Mouse (Mus musculus) Patski (cell line): ENCODE results near the gene Hoxa2. TPM values are rescaled to one million over a fixed set of nuclear protein-coding genes. Genes with fewer than 3 reads are reported as not detected.

Experiments used
- ATAC-seq: fragments of 100-300 bp; one replicate; pipeline ENCODE4 v1.8.0; 2021
- CTCF ChIA-PET: fragments of 350-600 bp; sonication (Branson Sonifier 250); formaldehyde crosslinking; loops from one replicate; lab custom pipeline; 2022; ENCODE audit warnings: inconsistent platforms; lab: Charles Lee
- POLR2A ChIA-PET: fragments of 350-600 bp; sonication (Branson Sonifier 250); formaldehyde crosslinking; loops from one replicate; lab custom pipeline; 2022; ENCODE audit warnings: antibody characterized with exemption, inconsistent platforms; lab: Charles Lee
- DNase-seq: peaks from one replicate; pipeline ENCODE4 v3.0.0-alpha.2; 2011; ENCODE audit warnings: low read depth, low spot score
- H3K27me3 ChIP-seq: fragments of 371-371 bp; one replicate; pipeline ENCODE4 v1.5.1; 2021
- CTCF ChIP-seq: fragments of 100-300 bp; IDR thresholded peaks from one replicate; pipeline ENCODE4 v1.5.1; 2021
- in situ Hi-C: fragments of 300-500 bp; cut with MboI; formaldehyde crosslinking; loops from 3 replicates; pipeline ENCODE4 v1.11.1; 2018; ENCODE audit warnings: low pct_unique_long_range_greater_than_20kb, mixed read lengths
- polyA plus RNA-seq: library from polyadenylated mRNA; unstranded; gene quantifications from one replicate; pipeline ENCODE4 v1.2.3, GENCODE M21; 2021

The Hoxa2 gene
- polyA plus RNA-seq, 1 experiment from 2014 or later: 2.8 TPM

DNA sequence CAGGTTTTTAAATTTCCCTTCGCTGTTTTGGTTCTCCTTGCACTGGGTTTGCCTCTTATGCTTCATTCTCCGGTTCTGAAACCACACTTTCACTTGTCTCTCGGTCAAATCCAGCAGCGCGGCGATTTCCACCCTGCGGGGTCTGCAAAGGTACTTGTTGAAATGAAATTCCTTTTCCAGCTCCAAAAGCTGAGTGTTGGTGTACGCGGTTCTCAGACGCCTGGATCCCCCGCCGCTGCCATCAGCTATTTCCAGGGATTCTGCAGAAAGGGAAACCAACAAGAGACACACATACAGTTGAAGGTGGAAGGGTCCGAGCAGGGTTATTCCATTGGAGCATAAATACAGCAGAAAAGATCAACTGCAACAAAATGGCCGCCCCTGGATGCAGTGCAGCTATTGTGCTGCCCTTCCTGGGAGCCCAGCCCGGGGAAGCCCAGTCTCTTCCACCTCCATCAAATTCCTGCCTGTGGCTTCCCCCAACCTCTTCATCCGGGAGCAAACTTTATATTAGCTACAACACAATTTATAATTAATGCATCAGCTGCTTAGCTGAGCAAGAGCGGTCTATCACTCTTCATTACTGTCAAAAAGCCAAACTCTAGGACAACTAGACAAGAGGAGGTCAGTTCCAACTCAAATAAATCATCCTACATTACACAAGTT, 1.1 kb downstream of the Hoxa2 start:
- no peak for TF ChIP-seq CTCF
- no peak for ATAC-seq
- POLR2A ChIA-PET: interaction anchor here (1.3 kb wide), 2 partner anchors 19 to 21 kb away, joined by 3 read pairs; no protein-coding TSS in a partner anchor

DNA sequence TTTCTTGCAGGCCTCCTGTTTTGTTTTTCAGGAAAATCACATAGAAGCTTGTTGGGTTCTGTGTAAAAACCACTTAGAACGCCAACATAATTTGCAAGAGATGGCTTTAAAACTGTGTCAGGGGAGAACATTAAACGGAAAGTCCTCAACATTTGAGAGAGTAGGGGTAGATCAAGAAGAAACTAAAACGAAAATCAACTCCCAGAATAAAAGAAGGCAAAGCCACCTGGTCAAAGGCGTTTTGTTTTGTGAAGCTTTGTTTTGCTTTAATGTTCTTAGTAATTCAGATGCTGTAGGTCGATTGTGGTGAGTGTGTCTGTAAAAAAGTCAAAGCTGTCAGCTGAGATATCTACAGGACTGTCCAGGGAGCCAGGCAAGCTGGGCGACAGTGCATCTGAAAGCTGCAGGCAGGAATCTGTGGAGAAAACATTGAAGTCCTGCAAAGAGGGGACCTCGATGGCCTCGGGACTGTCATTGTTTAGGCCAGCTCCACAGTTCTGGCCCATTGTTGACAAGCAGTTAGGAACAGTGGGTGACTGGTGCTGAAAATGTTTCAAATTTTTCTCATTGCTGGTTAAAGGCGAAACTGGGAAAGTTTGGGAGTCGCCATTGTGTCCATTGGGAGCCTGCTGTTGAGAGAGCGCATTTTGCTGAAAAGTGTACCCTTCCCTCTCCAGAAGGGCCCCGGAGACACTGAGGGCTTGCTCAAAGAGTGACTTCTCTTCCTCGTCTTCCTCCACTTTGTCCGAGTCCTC, 1.8 kb downstream of the Hoxa2 start:
- POLR2A ChIA-PET: interaction anchor here (0.5 to 2.3 kb wide), 6 partner anchors 9 to 662 kb away, joined by 3 to 16 read pairs (median 4); no protein-coding TSS in a partner anchor

More for the DNA sequence above, 1.1 kb downstream of the Hoxa2 start:
- DNase-seq: no peak
- CTCF ChIA-PET: interaction anchor here (1.1 to 1.2 kb wide), 2 partner anchors 9 to 41 kb away, joined by 4 read pairs; partner anchors contain the start of gene Hoxa5
- in situ Hi-C loops: no loop called here
- no peaks in the 10 kb centered on the region for H3K27me3 ChIP-seq

DNA sequence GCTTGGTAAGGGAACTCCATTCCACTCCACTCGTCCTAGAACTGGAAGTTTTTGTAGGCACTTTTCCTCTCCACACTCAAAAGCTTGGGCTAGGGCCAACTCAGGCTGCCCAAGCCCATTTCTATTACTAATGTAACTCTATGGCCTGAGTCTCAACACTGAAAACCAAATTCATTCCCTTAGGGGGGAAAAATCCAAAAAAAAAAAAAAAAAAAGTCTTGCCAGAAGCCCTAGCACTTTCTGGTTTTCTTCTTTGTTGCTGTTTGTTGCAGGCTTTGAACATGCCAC, 2.6 kb downstream of the Hoxa2 start:
- no peaks in the 10 kb centered on the region for H3K27me3 ChIP-seq
- in situ Hi-C loops: no loop called here
- ATAC-seq: no peak
- no peak for TF ChIP-seq CTCF
- CTCF ChIA-PET: interaction anchor here (1.0 to 1.7 kb wide), 4 partner anchors 9 to 21 kb away, joined by 3 to 6 read pairs (median 4); no protein-coding TSS in a partner anchor
- POLR2A ChIA-PET: interaction anchor here (0.6 to 2.3 kb wide), 9 partner anchors 10 to 663 kb away, joined by 3 to 16 read pairs (median 3); no protein-coding TSS in a partner anchor
- no peak for DNase-seq

More for the DNA sequence above, 1.8 kb downstream of the Hoxa2 start:
- CTCF ChIA-PET: interaction anchor here (1.0 to 1.6 kb wide), 4 partner anchors 8 to 41 kb away, joined by 3 to 4 read pairs (median 4); partner anchors contain the start of gene Hoxa5
- TF ChIP-seq CTCF: no peak
- in situ Hi-C loops: no loop called here
- DNase-seq (no peak), ATAC-seq (no peak)
- no peaks in the 10 kb centered on the region for H3K27me3 ChIP-seq

DNA sequence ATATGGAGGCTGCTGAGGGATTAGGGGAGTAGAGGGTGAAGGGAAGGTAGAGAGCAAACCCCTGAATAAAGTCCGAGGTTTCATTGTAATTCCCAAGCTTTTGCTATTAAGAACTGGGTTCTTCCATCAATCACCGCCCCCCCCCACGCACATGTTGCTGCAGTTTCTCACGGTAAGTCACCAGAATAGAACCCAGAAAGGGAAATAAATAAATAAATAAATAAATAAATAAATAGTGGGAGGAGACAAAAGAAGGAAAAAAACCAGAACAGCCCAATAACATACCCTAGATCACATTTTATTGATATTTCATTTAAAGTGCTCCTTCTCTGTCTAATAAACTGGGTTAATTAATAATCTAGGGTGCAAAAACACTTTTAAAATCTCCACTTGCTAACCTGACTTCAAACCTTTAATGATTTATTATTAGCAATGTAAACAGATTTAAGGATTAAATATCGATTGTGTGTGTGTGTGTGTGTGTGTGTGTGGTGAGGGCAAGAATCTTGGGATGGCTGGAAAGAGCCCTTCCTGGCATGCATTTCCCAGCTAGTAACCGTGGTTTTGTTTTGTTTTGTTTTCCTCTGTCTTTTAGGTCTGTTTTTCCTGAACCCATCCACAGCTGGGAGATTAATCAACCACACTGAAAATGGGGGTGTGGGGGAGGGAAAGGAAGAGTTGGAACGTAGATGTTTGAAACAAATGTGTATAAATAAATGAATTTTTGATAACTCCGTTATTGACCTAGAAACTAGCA, 3.1 kb downstream of the Hoxa2 start:
- in situ Hi-C loops: no loop called here
- ChIA-PET POLR2A (interaction anchor here (0.6 to 2.3 kb wide), 9 partner anchors 10 to 156 kb away, joined by 3 to 16 read pairs (median 3); partner anchors contain the start of gene Skap2), CTCF (interaction anchor here (0.8 to 1.7 kb wide), 6 partner anchors 11 to 80 kb away, joined by 3 to 6 read pairs (median 4); partner anchors contain the start of gene Hoxa10)
- DNase-seq (no peak), ATAC-seq (no peak)
- H3K27me3 ChIP-seq: no peaks in the 10 kb centered on the region
- no peak for TF ChIP-seq CTCF

DNA sequence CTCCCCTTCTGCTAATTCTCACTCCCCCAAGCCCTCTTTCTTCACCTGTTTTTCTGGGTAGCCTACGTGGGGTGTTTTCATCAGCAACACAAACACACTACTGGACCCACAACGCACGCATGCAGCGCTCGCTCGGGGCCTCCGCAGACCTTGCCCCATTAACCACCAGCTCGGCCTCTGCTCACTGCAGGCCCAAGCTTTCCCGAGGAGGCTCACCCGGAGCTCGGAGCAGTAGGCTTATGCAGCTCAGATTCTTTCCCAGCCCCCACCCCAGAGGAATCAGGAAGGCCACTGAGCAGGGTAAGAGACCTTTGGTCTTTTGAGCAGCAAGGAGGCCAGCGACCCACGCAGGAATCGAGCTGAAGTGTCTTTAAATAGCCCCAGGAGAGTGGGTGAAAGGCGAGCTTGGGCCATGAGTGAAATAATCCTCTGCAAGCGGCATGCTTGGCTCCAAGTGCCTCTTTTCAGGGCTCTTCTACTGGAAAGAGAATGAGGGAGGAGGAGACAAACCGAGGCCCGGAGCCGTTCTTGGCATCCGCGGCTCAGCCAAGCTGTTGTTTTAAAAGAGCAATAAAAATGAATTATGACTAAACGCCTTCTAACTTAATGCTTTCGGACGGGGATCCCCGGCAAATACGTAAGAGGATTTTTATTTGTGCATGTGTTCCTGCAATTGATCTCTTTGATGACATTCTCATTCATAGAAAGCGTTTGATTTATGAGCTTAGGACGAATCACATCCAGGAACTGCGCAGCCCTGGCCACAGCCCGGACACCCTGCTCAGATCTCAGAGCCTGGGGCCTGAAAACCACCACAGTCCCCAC, 3.9 kb downstream of the Hoxa2 start:
- ATAC-seq: no peak
- ChIA-PET CTCF (interaction anchor here (0.8 to 1.9 kb wide), 7 partner anchors 12 to 80 kb away, joined by 3 to 6 read pairs (median 4); partner anchors contain the start of genes 5730596B20Rik and Hoxa10), POLR2A (interaction anchor here (0.8 to 2.3 kb wide), 10 partner anchors 11 to 152 kb away, joined by 3 to 16 read pairs (median 6); partner anchors contain the start of genes 5730596B20Rik and Skap2)
- H3K27me3 ChIP-seq: no peaks in the 10 kb centered on the region
- no peak for TF ChIP-seq CTCF
- in situ Hi-C loops: no loop called here
- no peak for DNase-seq

DNA sequence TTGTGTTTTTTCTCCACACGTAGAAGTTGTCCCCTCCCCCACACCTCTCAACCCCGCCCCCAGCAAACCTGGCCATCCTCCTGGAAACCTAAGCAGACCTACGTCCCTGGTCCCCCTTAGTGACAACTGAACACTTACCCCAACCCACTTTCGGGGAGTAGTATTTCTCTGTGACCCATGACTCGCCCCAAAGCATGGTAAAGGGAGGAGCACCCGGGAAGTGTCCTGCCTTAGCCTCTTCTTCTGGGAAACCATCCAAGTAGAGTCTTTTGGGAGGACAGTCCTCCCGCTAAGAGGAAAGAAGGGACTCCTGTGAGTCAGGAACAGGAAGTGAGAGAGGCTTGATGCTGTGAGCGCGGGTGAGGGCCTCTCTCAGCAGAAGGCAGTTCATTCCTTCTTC, 4.7 kb downstream of the Hoxa2 start:
- no peak for DNase-seq
- no peaks in the 10 kb centered on the region for H3K27me3 ChIP-seq
- in situ Hi-C loops: no loop called here
- no peak for TF ChIP-seq CTCF
- ChIA-PET CTCF (interaction anchor here (1.0 to 1.9 kb wide), 5 partner anchors 18 to 81 kb away, joined by 3 to 6 read pairs (median 4); partner anchors contain the start of genes 5730596B20Rik and Hoxa10), POLR2A (interaction anchor here (0.6 to 2.2 kb wide), 7 partner anchors 18 to 151 kb away, joined by 3 to 8 read pairs (median 6); partner anchors contain the start of genes 5730596B20Rik and Skap2)
- peak; percentile 29 for ATAC-seq

DNA sequence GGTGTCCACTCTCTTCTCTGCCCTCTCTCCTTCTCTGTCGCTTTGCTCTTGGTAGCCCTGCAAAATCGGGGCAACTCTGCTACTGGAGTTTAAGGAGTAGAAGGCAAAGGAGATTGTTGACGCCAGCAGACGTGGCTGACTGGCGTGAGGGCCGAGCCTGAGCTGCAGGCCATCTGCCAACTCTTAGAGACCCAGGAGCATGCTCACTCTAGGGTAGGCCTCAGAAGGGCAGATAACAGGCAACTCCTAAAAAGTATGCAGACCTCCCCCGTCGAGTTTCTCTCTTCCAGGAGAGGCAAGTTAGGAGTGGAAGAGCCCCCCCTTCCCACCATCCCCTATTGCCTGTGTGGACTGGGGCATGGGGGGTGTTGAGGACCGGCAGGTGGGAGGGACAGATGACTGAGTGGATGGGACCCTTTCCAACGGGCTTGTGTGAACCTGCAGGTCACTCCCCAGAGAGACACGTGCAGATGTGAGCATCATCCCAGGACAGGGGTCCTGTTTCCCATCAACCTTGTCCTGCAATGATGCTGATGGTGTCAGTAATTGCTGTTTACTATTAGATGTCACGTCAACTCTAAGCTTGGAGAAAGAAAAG, 5.4 kb downstream of the Hoxa2 start:
- H3K27me3 ChIP-seq: no peaks in the 10 kb centered on the region
- TF ChIP-seq CTCF: no peak
- POLR2A ChIA-PET: interaction anchor here (0.6 to 1.6 kb wide), 10 partner anchors 13 to 157 kb away, joined by 3 to 8 read pairs (median 4); partner anchors contain the start of genes 5730596B20Rik and Hoxa6
- in situ Hi-C loops: no loop called here
- ATAC-seq (peak; percentile 13), DNase-seq (no peak)
- CTCF ChIA-PET: interaction anchor here (1.2 to 1.9 kb wide), 3 partner anchors 19 to 38 kb away, joined by 3 to 6 read pairs (median 4); partner anchors contain the start of gene 5730596B20Rik

DNA sequence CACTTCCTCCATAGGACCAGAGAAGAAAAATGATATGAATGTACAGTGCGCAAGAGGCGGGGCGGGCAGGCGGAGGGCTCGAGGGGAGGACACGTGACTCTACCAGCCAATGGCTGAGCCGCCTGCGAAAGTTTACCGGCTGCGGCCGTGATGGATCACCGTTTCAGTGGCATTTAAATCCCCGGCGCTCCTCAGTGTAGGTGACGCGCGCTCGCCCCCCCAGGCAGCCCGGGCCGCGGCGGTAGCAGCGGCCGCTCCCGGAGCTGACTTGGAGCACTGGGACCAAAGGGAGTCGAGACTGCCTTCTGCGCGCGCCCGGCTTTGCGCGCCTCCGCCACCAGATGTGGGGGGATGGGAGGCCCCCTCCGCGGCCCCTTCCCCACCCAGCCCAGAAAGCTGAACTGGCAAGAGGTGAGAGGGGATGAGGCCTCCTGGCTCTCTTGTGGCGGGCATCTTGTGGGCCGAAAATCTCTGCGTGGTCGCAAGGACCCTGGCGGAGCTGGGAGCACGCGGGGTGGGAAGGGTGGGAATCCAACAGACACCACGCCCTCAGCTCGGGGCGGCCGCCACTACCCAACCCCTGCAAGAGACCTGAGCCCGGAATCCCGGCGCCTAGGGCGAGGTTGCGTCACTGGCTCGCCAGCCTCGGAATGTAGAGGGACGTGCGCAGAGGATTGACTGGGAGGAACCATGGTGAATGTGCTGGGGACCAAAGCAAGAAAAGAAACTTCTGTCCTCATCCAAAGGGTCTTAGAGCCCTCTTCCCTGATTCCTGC, 6.2 kb downstream of the Hoxa2 start, which contains the start of gene Hoxa1:
Hoxa1 (minus strand) TSS at position 42 of the 776 bp plus-strand sequence.
- no peak for DNase-seq
- TF ChIP-seq CTCF: no peak
- ChIA-PET CTCF (interaction anchor here (1.2 to 1.9 kb wide), 3 partner anchors 19 to 39 kb away, joined by 3 to 6 read pairs (median 4); partner anchors contain the start of gene 5730596B20Rik), POLR2A (interaction anchor here (0.6 to 1.5 kb wide), 10 partner anchors 9 to 156 kb away, joined by 3 to 7 read pairs (median 3); partner anchors contain the start of genes 5730596B20Rik and Hoxa6)
- H3K27me3 ChIP-seq: no peaks in the 10 kb centered on the region
- peak; percentile 70 for ATAC-seq
- in situ Hi-C loops: no loop called here
